Mouse (Mus musculus) lung, postnatal 0 days (tissue): ENCODE measurements around the gene Sigirr. TPM values are rescaled to one million over a fixed set of nuclear protein-coding genes. Genes with fewer than 3 reads are reported as not detected.

Source experiments
- ATAC-seq: fragments of 200-750 bp; cut with Nextera tagmentation; 2 replicates; pipeline ENCODE4 v1.8.0; 2017; ENCODE audit warnings: moderate library complexity
- DNase-seq: peaks from one replicate; pipeline ENCODE4 v3.0.0-alpha.2; 2016; ENCODE audit warnings: low spot score
- H3K27ac ChIP-seq: fragments of 300-500 bp; sonication (generic); 2 replicates; pipeline ENCODE4 v1.5.1; 2014; ENCODE audit warnings: antibody characterized with exemption, mild to moderate bottlenecking, low read length, mixed read lengths
- H3K27me3 ChIP-seq: fragments of 300-500 bp; sonication (generic); replicated peaks from 2 replicates; pipeline ENCODE4 v1.6.1; 2014; ENCODE audit warnings: low read length, mixed read lengths; ENCODE audit not compliant: insufficient read depth
- H3K36me3 ChIP-seq: fragments of 300-500 bp; sonication (generic); 2 replicates; pipeline ENCODE4 v1.6.1; 2014; ENCODE audit warnings: low read length, mixed read lengths; ENCODE audit not compliant: insufficient read depth
- H3K4me1 ChIP-seq: fragments of 300-500 bp; sonication (generic); 2 replicates; pipeline ENCODE4 v1.6.1; 2014; ENCODE audit warnings: antibody characterized with exemption, low read depth, low read length, mixed read lengths; ENCODE audit not compliant: insufficient read depth
- H3K4me2 ChIP-seq: fragments of 300-500 bp; sonication (generic); replicated peaks from 2 replicates; pipeline ENCODE4 v1.6.1; 2014; ENCODE audit warnings: low read depth, mild to moderate bottlenecking, low read length, moderate library complexity, mixed read lengths
- H3K4me3 ChIP-seq: fragments of 300-500 bp; sonication (generic); 2 replicates; pipeline ENCODE4 v1.5.1; 2014; ENCODE audit warnings: low read depth, low read length
- H3K9ac ChIP-seq: fragments of 300-500 bp; sonication (generic); replicated peaks from 2 replicates; pipeline ENCODE4 v1.6.1; 2014; ENCODE audit warnings: low read depth, mild to moderate bottlenecking
- H3K9me3 ChIP-seq: fragments of 300-500 bp; sonication (generic); 2 replicates; pipeline ENCODE4 v1.6.1; 2016; ENCODE audit warnings: low read length, mixed read lengths
- CTCF ChIP-seq: IDR thresholded peaks from 2 replicates; pipeline ENCODE4 v1.5.1; 2016; ENCODE audit warnings: antibody characterized with exemption, mild to moderate bottlenecking
- EP300 ChIP-seq: IDR thresholded peaks from 2 replicates; pipeline ENCODE4 v1.6.1; 2016; ENCODE audit warnings: antibody characterized with exemption, mild to moderate bottlenecking, control low read depth
- WGBS: fragments of 180-500 bp; shearing (Covaris S2); extraction: QIAGEN DNeasy Blood & Tissue Kit; methylation state at CpG from one replicate; pipeline ENCODE4 v1.1.7; 2014; 5-methylcytosine and 5-hydroxymethylcytosine counted together
- polyA plus RNA-seq: library from polyadenylated mRNA; unstranded; fragments of >200 nt; fragmentation: Nextera tagmentation; extraction: Ambion mirVana; gene quantifications from 2 replicates; pipeline ENCODE4 v1.2.1, GENCODE M21; 2015

The Sigirr gene
- polyA plus RNA-seq, 1 experiment from 2014 or later: 27.1 TPM

DNA sequence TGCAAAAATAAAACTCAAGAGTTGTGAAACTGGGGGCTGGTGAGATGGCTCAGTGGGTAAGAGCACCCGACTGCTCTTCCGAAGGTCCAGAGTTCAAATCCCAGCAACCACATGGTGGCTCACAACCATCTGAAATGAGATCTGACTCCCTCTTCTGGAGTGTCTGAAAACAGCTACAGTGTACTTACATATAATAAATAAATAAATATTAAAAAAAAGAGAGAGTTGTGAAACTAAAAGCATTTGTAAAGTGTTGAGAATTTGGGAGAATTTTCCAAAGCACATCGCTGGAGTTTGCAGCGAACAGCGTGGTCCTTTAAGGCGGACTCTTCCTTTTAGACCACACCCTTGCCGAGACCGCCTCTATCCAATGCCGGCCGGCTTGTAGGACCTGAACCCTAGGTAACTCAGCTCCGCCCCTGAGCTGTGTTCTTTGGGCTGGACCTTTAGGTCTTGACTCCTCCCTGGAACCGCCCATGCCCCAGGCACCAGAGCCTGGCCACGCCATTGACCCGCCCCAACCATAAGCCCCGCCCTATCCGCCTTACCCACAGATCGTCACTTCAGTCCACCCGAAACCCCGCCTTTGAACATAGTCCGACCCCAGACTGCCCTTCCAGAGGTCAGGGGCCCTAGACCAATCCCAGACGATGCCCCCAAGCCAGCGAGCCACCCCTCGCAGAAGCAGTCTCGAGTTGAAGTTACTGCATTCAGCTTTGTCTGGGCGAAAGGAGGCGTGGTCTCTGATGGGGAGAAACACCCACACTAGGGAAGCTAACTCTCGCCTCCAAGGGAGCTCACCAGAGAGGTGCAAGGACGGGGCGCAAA, 22.5 kb upstream of the Sigirr start:
- TF ChIP-seq CTCF (0 out of 2 replicates have a peak, but pooled peaks have one; percentile 14), EP300 (no peak)
- peak; percentile 99 for DNase-seq

DNA sequence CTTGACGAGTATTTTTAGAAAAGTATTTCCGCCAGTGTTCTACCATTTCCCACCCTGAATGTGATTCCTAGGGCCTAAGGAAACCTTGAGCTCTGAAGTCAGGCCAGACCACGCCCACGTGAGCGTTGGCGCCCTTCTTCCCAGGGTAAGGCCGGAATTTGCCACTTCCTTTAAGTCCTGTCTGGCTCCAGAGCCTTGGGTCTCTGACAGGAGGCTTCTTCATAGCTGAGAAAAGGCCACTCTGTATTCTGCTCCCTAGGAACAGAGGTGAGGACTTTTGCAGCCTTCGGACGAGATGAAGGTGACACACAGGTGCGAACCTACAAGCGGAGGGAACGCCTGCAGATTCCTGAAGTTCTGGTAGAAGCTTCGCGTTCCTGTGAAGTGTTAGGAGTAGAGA, 21.9 kb upstream of the Sigirr start, which contains the start of gene Ptdss2:
Gene Ptdss2, plus strand, starts transcription at position 138 of the 400 bp plus-strand sequence.
- H3K4me1 ChIP-seq: no peaks in the 10 kb centered on the region; the same call in 1 of the 2 replicates
- H3K9ac ChIP-seq: peak within 1 kb of the TSS; percentile 51
- H3K4me3 ChIP-seq: peak within 1 kb of the TSS; percentile 46
- peak within 1 kb of the TSS; percentile 79 for H3K27ac ChIP-seq
- WGBS: 30% methylated on average over 14 of the region's 14 CpGs
- peak within 1 kb of the TSS; percentile 69 for H3K4me2 ChIP-seq
- no peaks in the 10 kb centered on the region for H3K36me3 ChIP-seq
- ATAC-seq (peak; percentile 10; the same call in 1 of the 2 replicates), DNase-seq (peak; percentile 64)
- TF ChIP-seq EP300: no peak
- no peak for TF ChIP-seq CTCF
- H3K9me3 ChIP-seq: no peaks in the 10 kb centered on the region
- no peaks in the 10 kb centered on the region for H3K27me3 ChIP-seq

More for the DNA sequence above, 22.5 kb upstream of the Sigirr start:
- H3K9me3 ChIP-seq: no peaks in the 10 kb centered on the region
- peak; percentile 100 for ATAC-seq
- 1% methylated on average over 29 of the region's 29 CpGs for WGBS
- peak overlapping the region; percentile 46 for H3K4me3 ChIP-seq
- H3K27me3 ChIP-seq: no peaks in the 10 kb centered on the region
- peak overlapping the region; percentile 51 for H3K9ac ChIP-seq
- H3K4me2 ChIP-seq: peak overlapping the region; percentile 69
- H3K36me3 ChIP-seq: no peaks in the 10 kb centered on the region
- H3K27ac ChIP-seq: peak overlapping the region; percentile 79
- H3K4me1 ChIP-seq: no peaks in the 10 kb centered on the region; the same call in 1 of the 2 replicates

DNA sequence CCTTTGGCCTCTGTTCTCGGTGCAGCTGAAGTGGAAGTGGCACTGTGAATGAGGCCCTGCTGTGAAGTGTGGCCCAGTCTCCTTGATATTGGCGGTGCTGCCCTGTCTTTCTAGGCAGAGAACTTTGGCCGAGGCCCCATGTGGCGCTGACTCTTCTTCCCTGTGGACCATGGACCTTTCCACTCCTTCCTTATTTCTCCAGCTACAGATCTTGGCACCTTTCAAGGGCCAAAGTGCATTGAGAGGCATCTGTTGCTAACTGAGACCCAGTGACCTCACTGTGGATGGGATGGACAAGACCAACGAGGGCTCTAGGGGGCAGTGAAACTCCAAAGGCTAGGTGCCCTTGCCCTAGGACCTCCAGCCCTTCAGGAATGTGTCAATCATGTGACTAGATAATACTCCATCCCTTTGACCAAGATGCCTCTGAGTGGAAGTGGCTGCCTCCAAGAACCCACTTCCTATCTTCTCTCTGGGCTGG, 20.7 kb upstream of the Sigirr start:
- no peaks in the 10 kb centered on the region; the same call in 1 of the 2 replicates for H3K4me1 ChIP-seq
- no peak overlapping the region for H3K4me3 ChIP-seq
- ATAC-seq (no peak), DNase-seq (no peak)
- no peaks in the 10 kb centered on the region for H3K27me3 ChIP-seq
- no peak overlapping the region for H3K27ac ChIP-seq
- no peak overlapping the region for H3K4me2 ChIP-seq
- no peaks in the 10 kb centered on the region for H3K36me3 ChIP-seq
- WGBS: 76% methylated on average over 5 of the region's 5 CpGs
- H3K9ac ChIP-seq: no peak overlapping the region
- TF ChIP-seq CTCF (peak; percentile 19; the same call in 1 of the 2 replicates), EP300 (no peak)
- H3K9me3 ChIP-seq: no peaks in the 10 kb centered on the region

DNA sequence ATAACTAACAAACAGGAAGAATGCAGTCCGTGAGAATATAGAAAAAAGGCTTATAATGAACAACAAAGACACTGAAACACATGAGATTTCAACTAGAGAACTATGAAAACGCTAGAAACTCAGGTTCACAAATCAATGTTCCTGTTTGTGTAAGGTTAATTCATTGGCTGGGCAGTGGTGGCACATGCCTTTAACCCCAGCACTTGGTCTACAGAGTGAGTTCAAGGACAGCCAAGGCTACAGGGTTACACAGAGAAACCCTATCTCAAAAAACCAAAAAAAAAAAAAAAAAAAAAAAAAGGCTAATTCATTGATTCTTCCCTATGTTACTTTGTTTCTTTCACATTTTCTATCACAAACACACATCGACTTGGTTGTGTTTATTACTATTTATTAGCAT, 20.2 kb upstream of the Sigirr start:
- H3K27ac ChIP-seq: no peak overlapping the region
- no peaks in the 10 kb centered on the region for H3K36me3 ChIP-seq
- H3K4me2 ChIP-seq: no peak overlapping the region
- no peak for ATAC-seq
- no peaks in the 10 kb centered on the region for H3K9me3 ChIP-seq
- no peak overlapping the region for H3K4me3 ChIP-seq
- H3K27me3 ChIP-seq: no peaks in the 10 kb centered on the region
- WGBS: 78% methylated on average over 3 of the region's 3 CpGs
- no peak for TF ChIP-seq EP300
- TF ChIP-seq CTCF: no peak
- no peaks in the 10 kb centered on the region; the same call in 1 of the 2 replicates for H3K4me1 ChIP-seq
- no peak overlapping the region for H3K9ac ChIP-seq
- DNase-seq: no peak

DNA sequence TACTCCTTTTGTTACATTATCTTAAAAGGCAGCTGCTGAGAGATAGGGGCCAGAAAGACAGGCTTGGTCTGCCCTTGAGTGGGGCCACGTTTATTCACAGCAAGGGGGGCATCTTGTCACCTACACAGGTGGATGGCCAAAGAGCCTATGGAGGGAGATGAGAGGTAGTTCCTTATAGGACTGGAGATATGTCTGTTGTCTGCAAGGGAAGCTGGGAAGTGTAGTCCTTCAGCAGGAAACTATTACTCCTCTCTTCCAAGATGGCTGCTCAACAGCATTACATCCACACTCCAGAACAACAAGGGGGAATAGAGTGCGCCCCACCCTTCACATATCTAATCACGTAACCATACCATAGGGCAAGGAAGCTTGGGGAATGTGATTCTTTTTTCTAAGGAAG, 19.1 kb upstream of the Sigirr start:
- H3K9ac ChIP-seq: no peak overlapping the region
- WGBS: 72% methylated on average over 3 of the region's 3 CpGs
- no peak for ATAC-seq
- no peak overlapping the region for H3K4me2 ChIP-seq
- H3K9me3 ChIP-seq: no peaks in the 10 kb centered on the region
- no peak overlapping the region for H3K27ac ChIP-seq
- H3K4me1 ChIP-seq: no peaks in the 10 kb centered on the region; the same call in 1 of the 2 replicates
- H3K36me3 ChIP-seq: no peaks in the 10 kb centered on the region
- TF ChIP-seq EP300: no peak
- TF ChIP-seq CTCF: no peak
- no peak for DNase-seq
- H3K4me3 ChIP-seq: no peak overlapping the region
- no peaks in the 10 kb centered on the region for H3K27me3 ChIP-seq

DNA sequence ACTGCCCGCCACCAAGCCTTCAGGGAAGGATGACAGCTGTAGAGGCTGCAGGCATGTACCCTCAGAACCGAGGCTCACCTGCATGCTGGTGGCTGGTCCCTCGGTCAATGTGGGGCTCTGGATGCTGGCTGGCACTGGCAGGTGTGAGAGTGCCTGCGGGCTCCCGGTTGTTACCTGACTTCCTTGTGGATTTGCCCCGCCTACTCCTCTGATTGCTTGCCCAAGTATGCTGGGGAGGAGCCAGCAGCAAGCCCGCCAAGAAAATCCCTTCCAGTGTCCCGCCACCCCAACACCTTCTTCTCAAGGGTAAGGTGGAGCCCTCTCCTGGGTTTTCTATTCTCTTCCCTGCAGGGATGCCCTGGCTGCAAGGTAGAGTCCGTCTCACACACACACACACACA, 17.3 kb upstream of the Sigirr start, which contains the start of gene Ano9:
Gene Ano9, minus strand, starts transcription at position 171 of the 400 bp plus-strand sequence.
- Histone ChIP-seq H3K4me2 (peak within 1 kb of the TSS; percentile 33; the same call in 1 of the 2 replicates), H3K27me3 (no peaks in the 10 kb centered on the region), H3K36me3 (no peaks in the 10 kb centered on the region), H3K9ac (no peak within 1 kb of the TSS), H3K4me1 (no peaks in the 10 kb centered on the region; the same call in 1 of the 2 replicates), H3K27ac (no peak within 1 kb of the TSS), H3K9me3 (no peaks in the 10 kb centered on the region), H3K4me3 (no peak within 1 kb of the TSS)
- ATAC-seq (peak; percentile 52), DNase-seq (peak; percentile 61)
- 15% methylated on average over 9 of the region's 9 CpGs for WGBS
- TF ChIP-seq EP300: no peak
- no peak for TF ChIP-seq CTCF
